In the genomic region with DNA sequence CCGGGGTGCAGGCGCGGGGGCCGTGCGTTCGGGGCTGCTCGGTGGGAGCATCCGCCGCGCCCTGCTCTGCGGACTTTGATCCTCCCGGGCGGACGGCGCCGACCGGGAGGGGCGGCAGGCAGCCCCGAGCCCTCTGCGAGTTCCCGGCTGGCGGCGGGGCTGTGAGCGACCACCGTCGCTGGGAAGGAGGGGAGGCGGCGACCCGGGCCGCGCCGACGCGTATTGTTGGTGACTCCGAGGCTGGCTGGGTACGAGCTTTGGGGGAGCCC, we compare ENCODE assay signal across 8 mouse cellular contexts. TPM values are rescaled to one million over a fixed set of nuclear protein-coding genes. Genes with fewer than 3 reads are reported as not detected.
DNase-seq lines count a peak whose midpoint lies in the region; ATAC-seq and TF ChIP-seq lines count a peak whose summit lies in the region.

No protein-coding gene starts in this region.

- intact Hi-C loops in left cerebral cortex, adult 2 months (cut with DNase I): loop anchor here (5.0 kb wide), 1 partner anchor 360 kb away; no protein-coding TSS in a partner anchor
- intact Hi-C loops in left cerebral cortex, postnatal 10 days (cut with DNase I): loop anchor here (10.0 kb wide), 3 partner anchors 68 to 162 kb away; no protein-coding TSS in a partner anchor

- no peaks in the 10 kb centered on the region for H3K27me3 ChIP-seq in embryonic facial prominence, embryonic 12.5 days
- no peaks in the 10 kb centered on the region for H3K27me3 ChIP-seq in intestine, embryonic 16.5 days (replicated peaks; ENCODE audit: control insufficient read depth, insufficient read depth, low read length)
- H3K27me3 ChIP-seq in neural tube, embryonic 14.5 days (ENCODE audit: control insufficient read depth, insufficient read depth, low read length): peaks cover 20% of the 10 kb centered on the region

- ATAC-seq in embryonic facial prominence, embryonic 12.5 days (ENCODE audit: insufficient number of reproducible peaks, insufficient read depth, low FRiP score, low TSS enrichment): no peak; the same call in 1 of the 2 replicates
- peak; percentile 28 for ATAC-seq in intestine, embryonic 16.5 days
- no peak; the same call in 1 of the 2 replicates for ATAC-seq in neural tube, embryonic 14.5 days (ENCODE audit: low read depth)
- no peak for ATAC-seq in megakaryocyte progenitor cell, adult 5-6 weeks (replicated peaks; ENCODE audit: poor library complexity)

- H3K36me3 ChIP-seq in embryonic facial prominence, embryonic 12.5 days: no peaks in the 10 kb centered on the region
- H3K36me3 ChIP-seq in intestine, embryonic 16.5 days (ENCODE audit: control insufficient read depth, insufficient read depth, low read length): no peaks in the 10 kb centered on the region
- H3K36me3 ChIP-seq in neural tube, embryonic 14.5 days (ENCODE audit: control insufficient read depth, insufficient read depth, low read length): no peaks in the 10 kb centered on the region

- H3K9ac ChIP-seq in embryonic facial prominence, embryonic 12.5 days: peak overlapping the region; percentile 87
- peak overlapping the region; percentile 95 for H3K9ac ChIP-seq in intestine, embryonic 16.5 days (ENCODE audit: low read depth, low read length)
- H3K9ac ChIP-seq in neural tube, embryonic 14.5 days (replicated peaks; ENCODE audit: low read depth, low read length): peak overlapping the region; percentile 54

- H3K9me3 ChIP-seq in embryonic facial prominence, embryonic 12.5 days: no peaks in the 10 kb centered on the region
- no peaks in the 10 kb centered on the region for H3K9me3 ChIP-seq in intestine, embryonic 16.5 days (ENCODE audit: control insufficient read depth, low read length)
- no peaks in the 10 kb centered on the region for H3K9me3 ChIP-seq in neural tube, embryonic 14.5 days (ENCODE audit: control insufficient read depth, low read length)

- DNase-seq in left cerebral cortex, adult 2 months (ENCODE audit: extremely low spot score in 1 of 2, low spot score in 2 of 2): no peak
- DNase-seq in left cerebral cortex, postnatal 10 days (ENCODE audit: extremely low spot score in 1 of 2, low spot score in 2 of 2): no peak
- DNase-seq in cerebellum, adult 9-10 months: no peak
- DNase-seq in kidney, adult 11 months: no peak

- WGBS in embryonic facial prominence, embryonic 12.5 days: 1% methylated on average over 34 of the region's 36 CpGs
- 0% methylated on average over 35 of the region's 36 CpGs for WGBS in intestine, embryonic 16.5 days
- WGBS in neural tube, embryonic 14.5 days: 0% methylated on average over 15 of the region's 36 CpGs

- no peak for TF ChIP-seq CTCF in left cerebral cortex, adult 2 months (IDR thresholded peaks at IDR 0.05)

- peak overlapping the region; percentile 76 for H3K4me3 ChIP-seq in left cerebral cortex, adult 2 months
- H3K4me3 ChIP-seq in embryonic facial prominence, embryonic 12.5 days: peak overlapping the region; percentile 89
- H3K4me3 ChIP-seq in intestine, embryonic 16.5 days (ENCODE audit: low read length): peak overlapping the region; percentile 91
- H3K4me3 ChIP-seq in neural tube, embryonic 14.5 days (ENCODE audit: low read depth, low read length): peak overlapping the region; percentile 56

- H3K4me1 ChIP-seq in embryonic facial prominence, embryonic 12.5 days: peaks cover 33% of the 10 kb centered on the region
- H3K4me1 ChIP-seq in intestine, embryonic 16.5 days (ENCODE audit: control insufficient read depth, insufficient read depth, low read length): peaks cover 38% of the 10 kb centered on the region
- peaks cover 26% of the 10 kb centered on the region for H3K4me1 ChIP-seq in neural tube, embryonic 14.5 days (ENCODE audit: control insufficient read depth, insufficient read depth, low read length)

- peak overlapping the region; percentile 95 for H3K4me2 ChIP-seq in embryonic facial prominence, embryonic 12.5 days (replicated peaks)
- H3K4me2 ChIP-seq in intestine, embryonic 16.5 days (ENCODE audit: low read depth, low read length): peak overlapping the region; percentile 97
- peak overlapping the region; percentile 96 for H3K4me2 ChIP-seq in neural tube, embryonic 14.5 days (ENCODE audit: low read depth, low read length)

- peak overlapping the region; percentile 69 for H3K27ac ChIP-seq in left cerebral cortex, adult 2 months
- peak overlapping the region; percentile 92 for H3K27ac ChIP-seq in embryonic facial prominence, embryonic 12.5 days
- H3K27ac ChIP-seq in intestine, embryonic 16.5 days (ENCODE audit: low read length): peak overlapping the region; percentile 96
- H3K27ac ChIP-seq in neural tube, embryonic 14.5 days (ENCODE audit: low read depth, low read length): peak overlapping the region; percentile 34; the same call in 1 of the 2 replicates

RNA-seq across cellular contexts. Expression of a gene that starts 48.7 kb away (rescaled TPM):
- 10 to 100 TPM; 36.2 to 48.7 TPM for total RNA-seq in left cerebral cortex, adult 2 months (2021)
- total RNA-seq in left cerebral cortex, postnatal 10 days (2021): 10 to 100 TPM; 17.1 to 20.8 TPM
- 9.4 and 10.1 TPM in 2 replicates for polyA plus RNA-seq in embryonic facial prominence, embryonic 12.5 days (2016; fragmentation: Nextera tagmentation; extraction: Ambion mirVana)
- 13.7 and 14.8 TPM in 2 replicates for polyA plus RNA-seq in intestine, embryonic 16.5 days (2015; fragmentation: Nextera tagmentation; extraction: Ambion mirVana)
- 2.9 and 3.0 TPM in 2 replicates for polyA plus RNA-seq in neural tube, embryonic 14.5 days (2014; fragmentation: Nextera tagmentation; extraction: Ambion mirVana)
- total RNA-seq in megakaryocyte progenitor cell, adult 5-6 weeks (2015): 58.0 and 62.9 TPM in 2 replicates
- 14.7 and 19.4 TPM in 2 replicates for total RNA-seq in megakaryocyte progenitor cell, adult 5-6 weeks (2017)

Comparison
In these comparisons a context has a peak if more than half of its experiments do, and no peak if none do; other contexts are left out.
1. H3K27ac ChIP-seq: peak in every context shown above with its lines; median percentile 96 in intestine, embryonic 16.5 days; 92 in embryonic facial prominence, embryonic 12.5 days; 69 in left cerebral cortex, adult 2 months; 34 in neural tube, embryonic 14.5 days.